Mouse (Mus musculus) bone marrow, adult 2 months (tissue): ENCODE results near the gene Slc38a4.

ENCODE experiments used
- CTCF ChIP-seq: fragments of 200-500 bp; IDR thresholded peaks from 2 replicates; pipeline ENCODE4 v1.5.1; 2011; ENCODE audit warnings: low read length, control low read depth; ENCODE audit not compliant: control insufficient read depth, insufficient read depth
- POLR2A ChIP-seq: fragments of 200-500 bp; IDR thresholded peaks from 2 replicates; pipeline ENCODE4 v1.6.1; 2011; ENCODE audit warnings: low read depth, mild to moderate bottlenecking, control low read depth, low read length, borderline replicate concordance; ENCODE audit not compliant: control insufficient read depth

GRCm38 (mm10) chr15:97022764-97023163 is 33.0 kb downstream of the Slc38a4 start:
- TF ChIP-seq POLR2A, result no peak
- TF ChIP-seq CTCF, result no peak
